Mouse (Mus musculus) G1E (cell line): Measurements from ENCODE around the gene Evl. TPM values are rescaled to one million over a fixed set of nuclear protein-coding genes. Genes with fewer than 3 reads are reported as not detected.

Experiments used
- ATAC-seq: 2 replicates; pipeline ENCODE4 v1.8.0; 2016; ENCODE audit warnings: mild to moderate bottlenecking; ENCODE audit not compliant: insufficient number of reproducible peaks, poor library complexity, low FRiP score, severe bottlenecking; ENCODE audit errors: extremely low read depth
- DNase-seq: peaks from one replicate; pipeline ENCODE4 v3.0.0; 2012; ENCODE audit warnings: low spot score
- H3K27me3 ChIP-seq: 2 replicates; pipeline ENCODE4 v1.6.1; 2012; ENCODE audit warnings: mild to moderate bottlenecking, low read length, inconsistent platforms; ENCODE audit not compliant: insufficient read depth
- H3K36me3 ChIP-seq: replicated peaks from 2 replicates; pipeline ENCODE3; 2012; ENCODE audit warnings: mild to moderate bottlenecking, inconsistent platforms
- H3K4me1 ChIP-seq: 2 replicates; pipeline ENCODE4 v1.6.1; 2012; ENCODE audit warnings: low read depth, low read length, inconsistent platforms, mixed read lengths; ENCODE audit not compliant: insufficient read depth
- H3K4me3 ChIP-seq: 2 replicates; pipeline ENCODE4 v1.5.1; 2012; ENCODE audit warnings: low read depth, mild to moderate bottlenecking, inconsistent platforms, low read length, moderate library complexity, mixed read lengths
- H3K9me3 ChIP-seq: replicated peaks from 2 replicates; pipeline ENCODE4 v1.6.1; 2012; ENCODE audit warnings: inconsistent platforms
- CTCF ChIP-seq: IDR thresholded peaks from 2 replicates; pipeline ENCODE4 v1.5.1; 2012; ENCODE audit warnings: low read depth, low read length, inconsistent platforms, mixed read lengths
- GATA1 ChIP-seq: IDR thresholded peaks from 2 replicates; pipeline ENCODE4 v1.6.1; 2012; ENCODE audit warnings: borderline replicate concordance, low read length, inconsistent platforms, mixed read lengths
- GATA2 ChIP-seq: IDR thresholded peaks from 2 replicates; pipeline ENCODE4 v1.6.1; 2012; ENCODE audit warnings: low read depth, low read length, inconsistent platforms, borderline replicate concordance
- POLR2AphosphoS5 ChIP-seq: IDR thresholded peaks from 2 replicates; pipeline ENCODE4 v1.6.1; 2012; ENCODE audit warnings: low read depth, low read length, inconsistent platforms; ENCODE audit not compliant: insufficient replicate concordance
- TAL1 ChIP-seq: conservative IDR thresholded peaks from 2 replicates; pipeline ENCODE4 v1.6.1; 2012; ENCODE audit warnings: low read depth, low read length, inconsistent platforms, mixed read lengths
- polyA plus RNA-seq: library from polyadenylated mRNA; stranded (reverse); fragments of >175 nt; gene quantifications from 2 replicates; pipeline ENCODE4 v1.2.3, GENCODE M21; 2012
- total RNA-seq, 2 experiments: library from RNA; stranded (forward) in 1 of 2; stranded (reverse) in 1 of 2; fragments of 200-1000 nt in 1 of 2; fragments of >200 nt in 1 of 2; fragmentation: Nextera tagmentation in 1 of 2; gene quantifications; 2 replicates each; pipeline ENCODE4 v1.2.3; 2014 to 2017

Gene Evl
- total and polyA plus RNA-seq, 3 experiments = not detected

GRCm38 (mm10) chr12:108564910-108565506, 10.5 kb downstream of the Evl start:
- TF ChIP-seq POLR2AphosphoS5 (no peak), GATA2 (no peak), CTCF (no peak), TAL1 (no peak)
- no peaks in the 10 kb centered on the region for H3K4me1 ChIP-seq
- no peak for ATAC-seq

GRCm38 (mm10) chr12:108579156-108579871, 24.8 kb downstream of the Evl start:
- no peak for ATAC-seq
- TF ChIP-seq POLR2AphosphoS5 = no peak
- TF ChIP-seq CTCF = no peak

More at GRCm38 (mm10) chr12:108564910-108565506, 10.5 kb downstream of the Evl start:
- Histone ChIP-seq H3K27me3 (no peaks in the 10 kb centered on the region), H3K9me3 (peaks cover 49% of the 10 kb centered on the region), H3K36me3 (no peaks in the 10 kb centered on the region), H3K4me3 (no peak overlapping the region)
- DNase-seq = no peak

GRCm38 (mm10) chr12:108583775-108584174, 29.3 kb downstream of the Evl start:
- Histone ChIP-seq H3K9me3 (peaks cover 34% of the 10 kb centered on the region), H3K27me3 (no peaks in the 10 kb centered on the region), H3K4me1 (no peaks in the 10 kb centered on the region), H3K36me3 (no peaks in the 10 kb centered on the region), H3K4me3 (no peak overlapping the region)
- no peak for DNase-seq
- no peak for ATAC-seq
- TF ChIP-seq GATA1 (no peak), TAL1 (no peak), GATA2 (no peak), CTCF (no peak), POLR2AphosphoS5 (no peak)

More at GRCm38 (mm10) chr12:108579156-108579871, 24.8 kb downstream of the Evl start:
- no peak for DNase-seq
- no peaks in the 10 kb centered on the region for H3K36me3 ChIP-seq
- no peaks in the 10 kb centered on the region for H3K4me1 ChIP-seq
- H3K4me3 ChIP-seq = no peak overlapping the region
- H3K27me3 ChIP-seq = no peaks in the 10 kb centered on the region
- H3K9me3 ChIP-seq = peaks cover 45% of the 10 kb centered on the region

GRCm38 (mm10) chr12:108590131-108590530, 35.6 kb downstream of the Evl start:
- Histone ChIP-seq H3K4me1 (no peaks in the 10 kb centered on the region), H3K9me3 (peaks cover 27% of the 10 kb centered on the region), H3K27me3 (no peaks in the 10 kb centered on the region), H3K4me3 (no peak overlapping the region), H3K36me3 (no peaks in the 10 kb centered on the region)
- no peak for DNase-seq
- no peak for TF ChIP-seq TAL1
- no peak for TF ChIP-seq GATA2
- no peak for TF ChIP-seq CTCF
- no peak for TF ChIP-seq POLR2AphosphoS5
- TF ChIP-seq GATA1 = no peak
- no peak for ATAC-seq

- no peaks in the 10 kb centered on the region for H3K36me3 ChIP-seq
- H3K4me3 ChIP-seq = no peak overlapping the region
- H3K27me3 ChIP-seq = no peaks in the 10 kb centered on the region
- no peak for TF ChIP-seq POLR2AphosphoS5
- TF ChIP-seq CTCF = no peak
- no peak for TF ChIP-seq TAL1
- TF ChIP-seq GATA2 = no peak
- TF ChIP-seq GATA1 = no peak
- ATAC-seq (no peak), DNase-seq (no peak)
- H3K4me1 ChIP-seq = no peaks in the 10 kb centered on the region
- H3K9me3 ChIP-seq = peaks cover 35% of the 10 kb centered on the region
Observed at GRCm38 (mm10) chr12:108591586-108591985, 37.1 kb downstream of the Evl start.

- DNase-seq (no peak), ATAC-seq (no peak)
- Histone ChIP-seq H3K4me3 (no peak overlapping the region), H3K9me3 (peaks cover 43% of the 10 kb centered on the region), H3K4me1 (no peaks in the 10 kb centered on the region), H3K27me3 (no peaks in the 10 kb centered on the region), H3K36me3 (no peaks in the 10 kb centered on the region)
- TF ChIP-seq TAL1 = no peak
- TF ChIP-seq GATA2 = no peak
- TF ChIP-seq GATA1 = no peak
- no peak for TF ChIP-seq POLR2AphosphoS5
- no peak for TF ChIP-seq CTCF
Observed at GRCm38 (mm10) chr12:108592866-108593265, 38.3 kb downstream of the Evl start.
